Mouse (Mus musculus) ES-Bruce4 (cell line): ENCODE measurements around the gene Btbd18.

Source experiments
- CTCF ChIP-seq: IDR thresholded peaks from one replicate; pipeline ENCODE4 v1.8.1; 2011; ENCODE audit warnings: low read depth, low read length
- EP300 ChIP-seq: IDR thresholded peaks from 2 replicates; pipeline ENCODE4 v1.6.1; 2011; ENCODE audit warnings: low read depth, low read length; ENCODE audit not compliant: insufficient read depth
- POLR2A ChIP-seq: IDR thresholded peaks from one replicate; pipeline ENCODE4 v1.8.1; 2011; ENCODE audit warnings: low read length; ENCODE audit not compliant: insufficient read depth

GRCm38 (mm10) chr2:84714422-84714810 lies 55.5 kb downstream of the Btbd18 start:
- TF ChIP-seq POLR2A (no peak), CTCF (no peak), EP300 (no peak)
